Mouse (Mus musculus) cerebellum, adult 11-12 months (tissue): ENCODE results near the gene Endog.
A peak's percentile ranks its signal among the peaks of the same experiment; 100 is the strongest.
"Not testable (repeated sequence)": the region's sequence is repeated elsewhere in the genome, so short reads cannot be mapped to it uniquely, and the experiment has no call there.

ENCODE experiments used
- DNase-seq: peaks from one replicate; pipeline ENCODE4 v3.0.0; 2022

The Endog gene

GRCm38 (mm10) chr2:30171997-30172382, 697 bp downstream of the Endog start:
- DNase-seq, result no peak

- DNase-seq, result peak; percentile 52
Observed at GRCm38 (mm10) chr2:30173541-30174240, 2.4 kb downstream of the Endog start.

GRCm38 (mm10) chr2:30175897-30176296, 4.6 kb downstream of the Endog start:
- peak; percentile 27 for DNase-seq

GRCm38 (mm10) chr2:30176561-30176960, 5.3 kb downstream of the Endog start:
- peak; percentile 53 for DNase-seq

GRCm38 (mm10) chr2:30177700-30178675, 6.7 kb downstream of the Endog start, which contains the start of gene Spout1:
Gene Spout1 (minus strand): TSS chr2:30178459.
- peak; percentile 95 for DNase-seq

- DNase-seq, result not testable (repeated sequence)
Observed at GRCm38 (mm10) chr2:30178711-30179110, 7.4 kb downstream of the Endog start.

GRCm38 (mm10) chr2:30182424-30182823, 11.1 kb downstream of the Endog start:
- no peak for DNase-seq

GRCm38 (mm10) chr2:30183721-30184120, 12.4 kb downstream of the Endog start:
- DNase-seq, result no peak

- DNase-seq, result no peak
Observed at GRCm38 (mm10) chr2:30185276-30185675, 14.0 kb downstream of the Endog start.

GRCm38 (mm10) chr2:30185681-30186080, 14.4 kb downstream of the Endog start:
- no peak for DNase-seq

GRCm38 (mm10) chr2:30191790-30192580, 20.7 kb downstream of the Endog start:
- no peak for DNase-seq

GRCm38 (mm10) chr2:30194656-30195055, 23.4 kb downstream of the Endog start:
- no peak for DNase-seq

GRCm38 (mm10) chr2:30198021-30198420, 26.7 kb downstream of the Endog start:
- no peak for DNase-seq

GRCm38 (mm10) chr2:30199984-30200383, 28.7 kb downstream of the Endog start:
- DNase-seq, result no peak

- DNase-seq, result no peak
Observed at GRCm38 (mm10) chr2:30200388-30200925, 29.2 kb downstream of the Endog start.

GRCm38 (mm10) chr2:30203439-30203838, 32.1 kb downstream of the Endog start:
- no peak for DNase-seq

GRCm38 (mm10) chr2:30205255-30205628, 33.9 kb downstream of the Endog start:
- peak; percentile 30 for DNase-seq

- peak; percentile 91 for DNase-seq
Observed at GRCm38 (mm10) chr2:30205629-30206357, 34.5 kb downstream of the Endog start, which contains the start of gene Kyat1. Gene Kyat1 (minus strand): TSS chr2:30205847.

GRCm38 (mm10) chr2:30207401-30207800, 36.1 kb downstream of the Endog start:
- no peak for DNase-seq

- DNase-seq, result no peak
Observed at GRCm38 (mm10) chr2:30207886-30208285, 36.6 kb downstream of the Endog start.

- DNase-seq, result no peak
Observed at GRCm38 (mm10) chr2:30211408-30212168, 40.3 kb downstream of the Endog start.
